Mouse (Mus musculus) brain, embryonic 14.5 days (tissue): Measurements from ENCODE around the gene Sgpl1. TPM values are rescaled to one million over a fixed set of nuclear protein-coding genes. Genes with fewer than 3 reads are reported as not detected.

Source experiments
- DNase-seq: peaks from one replicate; pipeline ENCODE4 v3.0.0-alpha.2; 2011; ENCODE audit warnings: low read depth
- CTCF ChIP-seq: fragments of 200-500 bp; IDR thresholded peaks from 2 replicates; pipeline ENCODE4 v1.5.1; 2012; ENCODE audit warnings: inconsistent platforms, mild to moderate bottlenecking, moderate library complexity, borderline replicate concordance; ENCODE audit not compliant: insufficient read depth, insufficient read length; ENCODE audit errors: extremely low read depth
- POLR2A ChIP-seq: fragments of 200-500 bp; IDR thresholded peaks from 2 replicates; pipeline ENCODE4 v1.6.1; 2012; ENCODE audit warnings: mild to moderate bottlenecking, inconsistent platforms, borderline replicate concordance; ENCODE audit not compliant: poor library complexity, insufficient read depth, insufficient read length, severe bottlenecking; ENCODE audit errors: extremely low read depth
- polyA plus RNA-seq: library from polyadenylated mRNA; depleted of rRNA; stranded (reverse); fragments of >200 nt; gene quantifications from 2 replicates; pipeline ENCODE4 v1.2.3, GENCODE M21; 2012; rRNA removed

Sgpl1 gene
- polyA plus RNA-seq, 1 experiment: 70.4 TPM

DNA sequence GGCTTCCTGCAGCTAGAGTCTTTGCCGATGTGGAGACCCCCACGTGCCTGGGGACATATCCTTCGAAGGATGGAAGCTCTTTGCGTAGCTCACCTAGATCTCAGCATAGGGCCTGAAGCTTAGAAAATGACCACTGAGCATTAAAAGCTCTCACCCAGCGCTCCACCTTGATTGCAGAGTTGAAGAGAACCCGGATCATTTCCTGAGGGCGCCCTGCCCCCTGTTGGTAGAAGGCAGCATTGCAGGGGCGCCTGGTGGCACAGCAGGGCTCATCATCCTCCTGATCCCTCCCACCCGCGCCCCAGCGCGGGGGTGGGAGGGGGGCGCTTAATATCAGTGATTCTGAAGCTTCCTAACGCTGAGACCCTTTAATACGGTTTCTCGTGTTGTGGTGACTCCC lies 75.2 kb downstream of the Sgpl1 start:
- peak; percentile 47 for DNase-seq
- TF ChIP-seq POLR2A: no peak
- peak; percentile 94 for TF ChIP-seq CTCF

DNA sequence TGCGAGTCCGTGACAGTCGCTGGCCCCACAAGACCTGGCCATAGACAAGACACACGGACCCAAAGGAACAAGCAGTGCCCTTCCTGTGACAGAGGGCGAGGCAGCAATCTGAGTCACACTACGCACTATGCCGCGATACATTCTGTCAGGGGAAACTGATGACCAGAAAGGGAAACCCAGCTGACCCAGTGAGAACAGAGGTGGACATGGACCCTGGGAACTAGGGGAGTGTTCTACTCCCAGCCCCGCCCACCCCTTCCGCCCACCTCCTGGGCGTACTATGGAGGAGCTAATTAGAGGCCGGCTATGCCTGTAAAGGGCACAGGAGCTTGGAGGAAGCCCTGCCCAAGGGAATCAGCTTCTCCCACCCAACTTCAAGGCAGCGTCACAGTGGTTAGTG lies 78.3 kb downstream of the Sgpl1 start:
- no peak for TF ChIP-seq POLR2A
- no peak for TF ChIP-seq CTCF
- DNase-seq: no peak

DNA sequence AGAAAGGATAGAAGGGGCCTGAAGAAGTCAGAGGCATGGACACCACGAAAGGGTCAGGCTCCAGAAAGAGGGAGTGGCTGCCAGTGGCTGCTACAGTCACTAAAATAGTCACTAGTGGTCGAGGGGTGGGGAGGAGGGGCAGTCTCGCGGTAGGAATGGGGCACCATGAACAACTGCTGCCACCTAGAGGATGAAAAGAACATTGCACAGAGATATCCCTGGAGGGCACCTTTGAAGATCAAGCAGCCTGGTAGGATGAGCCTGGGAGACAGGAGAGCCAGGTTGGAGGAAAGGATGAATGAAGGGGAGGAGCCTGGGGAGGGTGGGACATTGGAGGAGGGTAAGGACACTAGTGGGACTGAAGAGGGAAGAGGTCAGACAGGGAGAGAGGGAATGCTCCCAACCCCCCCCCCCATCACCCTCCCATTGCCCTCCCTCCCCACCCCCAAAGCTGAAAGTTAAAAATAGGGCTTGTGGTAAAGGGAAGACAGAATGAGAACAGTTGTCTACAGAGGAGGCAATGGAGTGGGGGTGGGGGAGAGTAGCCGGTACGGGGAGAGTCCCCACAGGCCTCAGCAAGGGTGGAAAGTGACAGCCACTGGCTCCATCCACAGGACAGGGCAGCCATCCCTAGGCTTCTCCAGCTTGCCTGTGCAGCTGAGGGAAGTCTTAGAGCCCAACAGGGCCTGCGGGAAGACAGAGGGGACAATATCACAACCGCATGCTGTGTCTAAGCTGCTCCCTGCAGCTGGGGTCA lies 78.9 kb downstream of the Sgpl1 start:
- DNase-seq: peak; percentile 70
- TF ChIP-seq POLR2A (no peak), CTCF (peak; percentile 86)

DNA sequence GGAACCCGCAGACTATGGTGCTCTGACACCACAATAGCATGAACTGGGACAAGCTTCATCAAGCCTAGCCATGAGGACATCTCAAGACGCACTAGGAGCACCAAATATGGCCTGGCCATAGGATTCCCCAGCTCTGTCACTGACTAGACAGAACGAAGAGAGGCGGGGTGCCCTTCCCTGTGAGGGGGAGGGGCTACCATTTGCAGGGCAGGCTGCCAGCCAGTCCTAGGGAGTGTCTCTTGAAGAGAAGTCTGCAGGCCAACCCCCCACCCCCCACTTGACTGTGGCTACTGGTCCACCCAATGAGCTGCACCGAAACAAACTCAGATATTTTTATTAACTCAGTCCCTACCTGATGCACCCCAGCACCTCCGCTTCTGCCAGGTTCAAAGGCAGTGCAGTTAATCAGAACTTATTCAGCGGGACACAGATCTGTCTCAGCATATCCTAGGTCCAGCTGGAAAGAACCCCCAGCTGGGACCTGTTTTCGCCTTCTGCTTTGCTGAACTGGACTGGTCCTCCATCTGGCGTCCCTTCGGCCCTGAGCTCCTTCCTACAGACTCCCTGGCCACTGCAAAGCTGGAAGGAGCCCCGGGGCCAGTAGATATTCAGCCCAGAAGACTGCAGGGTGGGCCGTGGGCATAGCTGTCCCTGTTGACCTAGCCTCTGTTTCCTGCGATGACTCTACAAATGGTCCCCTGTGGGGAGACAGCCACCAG lies 82.1 kb downstream of the Sgpl1 start:
- peak; percentile 47 for DNase-seq
- TF ChIP-seq POLR2A (no peak), CTCF (no peak)

DNA sequence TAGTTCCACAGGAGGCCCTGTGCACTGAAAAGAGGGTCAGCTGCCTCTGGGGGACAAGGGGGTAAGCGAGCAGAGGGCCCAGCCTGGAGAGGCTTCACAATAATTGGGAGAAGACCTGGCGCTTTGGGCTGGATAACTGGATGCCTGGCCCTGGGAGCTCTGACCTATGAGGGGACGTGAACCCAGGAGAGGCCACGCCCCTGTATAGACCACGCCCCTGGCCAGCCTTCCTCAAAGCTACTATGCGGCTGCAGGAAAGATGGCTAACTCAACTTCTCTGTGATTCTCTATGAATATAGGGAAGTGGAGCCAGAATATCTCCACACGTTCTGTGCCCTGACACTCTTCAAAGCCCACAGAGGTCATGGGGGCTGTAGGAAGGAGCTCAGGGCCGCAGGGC lies 82.9 kb downstream of the Sgpl1 start:
- TF ChIP-seq CTCF (no peak), POLR2A (no peak)
- peak; percentile 34 for DNase-seq

DNA sequence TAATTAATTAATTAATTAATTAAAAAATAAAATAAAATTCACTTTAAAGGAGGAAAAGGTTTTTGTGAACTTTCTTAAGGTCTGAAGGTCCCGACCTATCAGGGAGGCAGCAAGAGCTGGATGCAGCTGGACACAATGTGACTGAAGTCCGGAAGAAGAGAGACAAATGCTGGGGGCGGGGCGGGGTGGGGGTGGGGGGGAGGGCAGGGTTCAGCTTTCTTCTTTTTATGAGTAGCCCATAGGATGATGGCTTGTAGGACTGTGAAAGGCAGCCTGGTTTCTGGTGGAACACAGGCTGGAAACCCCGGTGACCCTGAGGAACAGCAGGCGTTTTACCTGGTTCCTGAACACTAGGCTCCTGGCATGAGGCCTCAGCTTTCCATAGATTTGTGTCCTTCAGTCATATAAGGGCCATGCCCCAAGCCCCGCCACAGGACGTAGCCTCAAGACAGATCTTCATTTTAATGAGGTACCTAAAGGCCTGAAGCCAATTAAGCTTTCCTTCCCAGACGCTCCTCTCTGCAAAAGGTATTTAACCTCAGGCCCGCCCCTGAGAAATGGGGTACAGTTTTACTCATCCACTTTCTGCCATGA lies 84.1 kb downstream of the Sgpl1 start:
- TF ChIP-seq CTCF (no peak), POLR2A (no peak)
- no peak for DNase-seq

DNA sequence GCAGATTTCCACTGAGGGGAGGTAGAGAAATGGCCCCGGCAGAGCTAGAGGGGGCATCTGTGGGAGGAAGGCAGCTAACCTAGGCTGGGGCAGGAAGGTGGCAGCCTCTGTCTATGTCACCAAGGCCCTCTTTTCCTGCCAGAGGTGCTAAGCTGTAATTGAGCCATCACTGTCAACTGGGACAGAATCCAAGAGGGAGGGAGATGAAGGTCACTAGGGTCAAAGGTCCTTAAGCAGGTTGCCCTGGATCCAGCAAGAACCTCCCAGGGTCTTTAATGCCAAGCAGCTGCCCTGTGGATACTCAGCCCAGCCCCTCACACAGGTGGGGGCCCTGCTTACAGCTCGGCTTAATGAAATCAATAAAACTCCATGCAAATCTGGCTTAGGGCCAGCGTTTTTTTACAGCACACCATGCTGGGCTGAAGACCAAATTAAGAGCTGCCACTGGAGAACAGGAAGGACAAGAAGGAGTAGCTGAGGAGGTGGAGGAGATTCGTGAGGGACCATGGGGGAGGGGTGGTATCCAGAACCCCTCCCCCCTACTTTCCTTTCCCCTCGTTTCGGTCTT lies 87.9 kb downstream of the Sgpl1 start:
- TF ChIP-seq POLR2A: no peak
- no peak for TF ChIP-seq CTCF
- DNase-seq: peak; percentile 64

DNA sequence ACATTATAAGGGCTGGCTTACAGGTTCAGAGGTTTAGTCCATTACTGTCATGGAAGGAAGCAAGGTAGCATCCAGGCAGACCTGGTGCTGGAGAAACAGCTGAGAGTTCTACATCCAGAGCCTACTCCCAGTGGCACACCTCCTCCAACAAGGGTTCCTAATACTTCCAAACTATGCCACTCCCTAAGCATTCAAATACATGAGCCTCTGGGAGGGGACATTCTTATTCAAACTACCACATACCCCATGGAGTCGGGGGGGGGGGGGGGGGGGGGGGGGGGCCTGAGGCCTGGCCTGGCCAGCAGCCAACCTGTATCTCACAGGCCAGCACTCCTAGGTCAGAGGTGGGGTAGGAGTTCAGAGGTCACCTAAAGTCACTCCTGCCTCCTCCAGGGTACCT lies 88.4 kb downstream of the Sgpl1 start:
- DNase-seq: no peak

DNA sequence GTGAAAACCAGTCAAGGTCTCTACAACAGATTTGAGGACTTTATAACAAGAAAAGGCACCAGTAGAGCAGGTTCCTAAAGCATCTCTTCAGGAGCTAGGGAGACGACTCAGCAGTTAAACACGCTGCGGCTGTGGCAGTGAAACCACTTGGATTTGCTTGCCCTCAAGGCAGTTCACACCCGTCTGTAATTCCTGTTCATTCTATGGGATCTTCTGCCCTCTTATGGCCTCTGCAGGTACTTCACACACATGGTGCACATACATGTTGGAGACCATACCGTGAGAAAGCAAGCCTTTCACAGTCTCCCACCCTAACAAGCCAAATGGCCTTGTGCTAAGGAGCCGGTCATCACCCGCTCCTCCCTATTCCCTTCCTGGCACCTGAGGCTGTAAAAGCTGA lies 90.8 kb downstream of the Sgpl1 start:
- DNase-seq: no peak
- TF ChIP-seq CTCF: no peak
- no peak for TF ChIP-seq POLR2A

More for the DNA sequence above, 88.4 kb downstream of the Sgpl1 start:
- TF ChIP-seq POLR2A (no peak), CTCF (no peak)

DNA sequence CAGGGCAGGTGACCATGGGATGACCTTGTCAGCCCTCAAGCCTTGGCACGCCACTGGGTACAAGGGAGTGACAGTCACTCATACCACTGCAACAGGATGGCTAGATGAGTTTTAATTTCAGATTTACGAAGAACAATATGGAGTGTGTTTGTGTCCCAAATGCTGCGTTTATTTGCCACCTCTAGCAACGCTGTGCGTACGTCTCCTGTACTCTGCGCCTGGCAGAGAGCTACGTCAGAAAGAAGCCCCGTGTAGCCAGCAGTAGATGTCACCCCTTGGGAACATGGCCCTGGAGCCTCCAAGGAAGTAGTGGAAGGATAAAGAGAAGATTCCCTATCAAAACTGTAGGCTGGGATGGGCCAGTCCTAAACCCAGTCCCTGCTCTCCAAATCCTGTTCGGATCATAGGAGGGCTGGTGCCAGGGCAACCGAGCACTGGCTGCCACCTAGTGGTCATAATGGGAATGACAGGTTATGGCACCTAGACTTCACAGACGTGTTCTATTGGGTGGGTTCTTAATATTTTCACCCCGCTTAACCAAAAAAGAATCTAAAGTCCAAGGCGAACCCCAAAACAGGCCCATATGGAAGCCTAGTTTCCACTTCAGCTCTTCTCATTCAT lies 95.4 kb downstream of the Sgpl1 start:
- DNase-seq: peak; percentile 78
- TF ChIP-seq POLR2A (no peak), CTCF (peak; percentile 94)

Other genes starting within 250 kb of the Sgpl1 start
- 16.6 and 19.5 TPM in 2 replicates for gene Pcbd1, start 58.4 kb downstream of the Sgpl1 start, polyA plus RNA-seq
- 0.23 and 1.4 TPM in 2 replicates for gene Tbata, start 24.3 kb upstream of the Sgpl1 start, polyA plus RNA-seq
- gene Adamts14, start 125.7 kb upstream of the Sgpl1 start, polyA plus RNA-seq: 0.44 and 1.3 TPM in 2 replicates
- gene Prf1, start 150.1 kb upstream of the Sgpl1 start, polyA plus RNA-seq: 0.04 TPM in 1 of 2 replicates, not detected in the other
- 23.3 and 28.6 TPM in 2 replicates for gene Pald1, start 235.8 kb upstream of the Sgpl1 start, polyA plus RNA-seq